Mouse (Mus musculus) kidney, postnatal 36 days (tissue): ENCODE data around the gene Amn1.
"Not testable (repeated sequence)": the region's sequence is repeated elsewhere in the genome, so short reads cannot be mapped to it uniquely, and the experiment has no call there.

ENCODE experiments used
- DNase-seq, 2 experiments: peaks; one replicate each; pipeline ENCODE4 v3.0.0; 2021 to 2022; ENCODE audit warnings: mixed read lengths in 2 of 2

Gene Amn1

DNA sequence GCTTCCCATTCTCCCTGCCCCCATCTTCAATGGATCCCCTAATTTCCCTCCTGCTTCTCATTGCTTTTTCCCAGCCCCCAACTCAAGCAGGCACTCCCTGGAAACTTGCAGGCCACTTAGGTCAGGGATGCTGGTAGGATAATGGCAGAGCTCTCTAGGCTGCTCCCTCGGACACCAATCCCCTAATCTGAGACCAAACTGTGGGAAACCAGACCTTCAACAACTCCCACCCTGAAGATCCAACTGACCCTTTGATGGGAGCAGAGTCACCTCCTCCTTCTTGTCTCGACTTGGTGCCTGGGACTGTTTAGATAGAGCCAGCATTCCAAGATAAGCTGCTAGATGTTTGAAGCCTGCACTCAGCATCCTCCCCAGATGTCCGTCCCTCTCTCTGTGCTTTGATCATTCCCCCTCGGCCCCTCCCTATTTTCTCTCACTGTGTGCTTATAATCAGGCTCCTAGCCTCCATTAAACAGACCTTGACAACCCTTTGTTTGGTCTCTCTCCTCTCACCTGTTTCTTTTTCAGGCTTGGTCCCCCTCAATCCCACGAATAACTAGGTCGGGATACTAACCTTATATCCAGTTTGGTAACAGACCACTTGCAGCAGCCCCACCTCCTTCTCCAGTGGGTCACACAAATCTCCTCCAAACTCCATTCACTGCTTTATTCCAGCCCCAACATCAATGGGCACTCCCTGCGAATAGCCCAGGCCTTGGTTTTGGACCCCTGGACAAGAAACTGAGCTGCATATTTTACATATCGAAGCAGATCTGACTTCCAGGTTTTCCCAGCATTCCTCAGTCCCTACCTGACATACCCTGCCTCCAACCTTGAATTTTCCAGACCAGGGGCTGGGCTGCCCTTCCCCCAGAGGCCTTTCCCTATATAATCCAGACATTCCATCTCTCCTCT is 34.1 kb downstream of the Amn1 start:
- DNase-seq, result no peak

DNA sequence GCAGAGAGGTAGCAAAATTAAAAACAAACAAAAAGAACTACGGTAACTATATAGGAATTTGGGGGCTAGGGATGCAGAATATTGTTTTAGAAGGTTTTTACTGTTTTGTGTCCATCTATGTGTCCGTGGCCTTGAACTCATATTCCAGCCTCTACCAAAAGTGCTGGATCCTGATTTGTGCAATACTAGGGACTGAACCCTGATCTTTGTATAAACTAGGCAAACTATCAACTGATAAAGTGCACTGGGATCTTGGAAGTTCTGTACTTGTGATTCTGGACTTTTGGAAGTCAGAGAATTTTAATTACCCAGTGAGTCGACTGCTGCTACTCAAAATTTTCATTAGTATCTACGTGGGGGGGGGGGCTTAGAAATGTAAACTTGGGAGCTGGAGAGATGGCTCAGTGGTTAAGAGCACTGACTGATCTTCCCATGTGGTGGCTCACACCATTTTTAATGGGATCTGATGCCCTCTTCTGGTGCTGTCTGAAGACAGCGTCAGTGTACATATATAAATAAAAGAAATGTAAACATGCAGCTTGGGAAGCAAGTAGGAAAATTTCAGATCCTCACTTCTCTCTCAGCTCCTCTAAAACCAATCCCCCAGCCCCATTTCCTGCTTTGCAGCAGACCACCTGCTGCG is 34.9 kb downstream of the Amn1 start:
- no peak for DNase-seq

DNA sequence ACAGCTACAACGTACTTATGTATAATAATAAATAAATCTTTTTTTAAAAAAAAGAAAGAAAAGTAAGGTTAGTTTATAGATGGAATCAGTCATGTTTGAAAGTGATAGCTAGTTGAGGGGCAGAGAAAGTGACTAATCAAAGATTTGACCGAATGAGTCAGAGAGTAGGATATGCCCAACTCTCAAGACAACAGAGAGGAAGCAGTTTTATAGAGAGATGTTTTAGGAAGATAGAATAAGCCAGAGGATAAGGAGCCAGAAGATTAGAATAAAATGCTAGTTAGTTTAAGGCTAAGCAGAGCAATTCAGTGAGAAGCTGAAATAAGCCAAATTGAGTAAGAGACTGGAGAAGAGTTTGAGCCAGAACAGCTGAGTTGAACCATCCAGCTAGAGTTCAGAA is 36.4 kb downstream of the Amn1 start:
- no peak for DNase-seq

DNA sequence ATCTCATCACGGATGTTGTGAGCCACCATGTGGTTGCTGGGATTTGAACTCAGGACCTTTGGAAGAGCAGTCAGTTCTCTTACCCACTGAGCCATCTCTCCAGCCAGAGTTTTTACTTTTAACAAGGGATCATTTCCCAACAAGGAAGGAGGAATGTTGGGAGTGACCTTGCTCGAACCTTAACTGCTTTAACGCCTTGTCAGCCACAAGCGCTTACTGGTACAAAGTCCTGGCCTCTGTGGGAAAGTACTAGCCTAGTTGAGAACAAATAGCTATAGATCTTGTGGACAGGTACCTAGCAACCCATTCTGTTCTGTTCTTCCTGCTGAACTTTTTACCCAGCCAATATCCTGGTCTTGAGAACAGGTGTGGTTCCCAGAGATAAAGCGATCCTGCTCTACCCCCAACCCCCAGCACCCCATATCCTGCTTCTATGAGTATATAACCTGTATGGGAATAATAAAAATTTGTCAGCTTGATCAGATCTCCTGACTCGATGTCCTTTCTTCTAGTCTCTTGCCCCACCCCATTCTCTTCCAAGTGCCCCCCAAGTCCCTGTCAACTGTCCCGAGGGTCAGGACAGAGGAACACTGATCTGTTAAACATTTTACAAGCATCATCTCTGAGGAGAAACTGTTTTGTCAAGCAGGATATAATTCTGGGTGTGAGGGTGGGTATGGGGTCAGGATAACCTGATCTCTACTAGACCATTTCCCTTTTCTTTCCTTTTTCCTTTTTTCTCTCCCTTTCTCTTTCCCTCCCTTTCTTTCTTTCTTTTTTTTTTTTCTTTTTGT is 39.9 kb downstream of the Amn1 start:
- DNase-seq, result peak; percentile 48 to 79

DNA sequence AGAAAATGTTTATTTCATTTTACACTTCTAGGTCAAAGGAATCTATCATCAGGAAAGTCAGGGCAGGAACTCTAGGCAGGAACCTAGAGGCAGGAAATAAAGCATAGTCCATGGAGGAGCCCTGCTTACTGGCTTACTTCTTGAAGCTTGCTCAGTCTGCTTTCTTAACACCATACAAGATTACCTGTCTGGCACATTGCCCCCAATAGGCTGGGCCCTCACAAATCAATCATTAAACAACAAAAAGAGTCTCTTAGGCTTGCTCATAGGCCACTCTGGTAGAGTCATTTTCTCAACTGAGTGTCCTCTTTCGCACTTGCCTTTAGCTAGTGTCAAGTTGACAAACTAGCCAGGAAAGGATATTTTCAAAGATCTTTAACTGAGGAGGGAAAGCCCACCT is 43.4 kb downstream of the Amn1 start:
- DNase-seq, result peak; percentile 46

DNA sequence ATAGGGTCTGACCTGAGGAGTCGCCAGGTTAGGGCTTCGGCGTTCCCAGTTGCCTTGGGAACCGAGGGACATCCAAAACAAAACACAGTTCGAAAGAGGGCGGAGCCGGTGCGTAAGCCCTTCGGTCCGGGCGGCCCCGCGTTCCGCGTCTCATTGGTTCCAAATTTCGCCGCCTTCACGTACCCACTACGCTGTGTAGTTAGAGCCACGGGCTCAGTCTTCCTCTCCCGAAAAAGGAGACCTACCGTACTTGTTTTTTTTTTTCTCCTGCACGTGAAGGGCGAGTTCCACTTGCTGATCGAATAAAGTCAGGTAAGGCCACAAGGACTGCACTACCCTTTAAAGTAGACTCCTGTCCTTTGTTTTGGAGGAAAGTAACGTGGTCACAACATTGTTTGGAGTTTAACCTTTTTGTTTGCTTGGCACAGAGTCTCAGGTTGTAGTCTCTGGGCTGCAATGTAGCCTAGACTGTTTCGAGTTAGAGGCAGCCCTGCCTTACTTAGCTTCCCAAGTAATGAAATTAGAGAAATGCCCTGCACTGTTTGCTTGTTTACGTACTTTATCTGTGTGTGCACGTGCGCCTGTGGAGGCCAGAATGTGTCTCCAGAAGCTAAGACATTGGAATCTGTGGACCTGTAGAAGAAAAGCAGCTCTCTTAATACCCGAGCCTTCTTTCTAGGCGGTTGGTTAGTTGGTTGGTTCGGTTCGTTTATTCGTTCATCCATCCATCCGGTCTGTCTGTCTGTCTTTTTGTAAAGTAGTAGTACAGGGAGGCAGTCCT is 46.9 kb downstream of the Amn1 start:
- DNase-seq, result peak; percentile 88 to 90

DNA sequence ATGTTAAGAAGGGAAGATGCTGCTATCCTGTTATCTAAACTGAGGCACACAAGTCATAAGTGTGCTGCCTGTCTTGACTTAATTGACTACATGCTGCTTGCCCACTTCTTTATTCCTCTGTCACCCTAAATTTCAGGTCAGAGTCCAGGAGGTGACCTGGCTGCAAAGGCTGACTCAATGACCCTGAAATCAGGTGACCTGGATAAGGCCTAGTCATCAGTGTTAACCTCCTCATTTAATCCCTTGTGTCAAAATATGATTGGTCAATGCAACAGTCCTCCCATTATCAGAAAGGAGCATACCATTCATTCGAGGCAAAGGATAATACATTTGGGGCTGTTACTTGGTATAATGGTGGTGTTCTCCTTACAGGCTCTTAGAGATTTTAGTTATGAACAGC is 49.0 kb downstream of the Amn1 start, which contains the start of gene Etfbkmt:
Etfbkmt (plus strand) TSS at position 379 of the 400 bp plus-strand sequence.
- no peak for DNase-seq

DNA sequence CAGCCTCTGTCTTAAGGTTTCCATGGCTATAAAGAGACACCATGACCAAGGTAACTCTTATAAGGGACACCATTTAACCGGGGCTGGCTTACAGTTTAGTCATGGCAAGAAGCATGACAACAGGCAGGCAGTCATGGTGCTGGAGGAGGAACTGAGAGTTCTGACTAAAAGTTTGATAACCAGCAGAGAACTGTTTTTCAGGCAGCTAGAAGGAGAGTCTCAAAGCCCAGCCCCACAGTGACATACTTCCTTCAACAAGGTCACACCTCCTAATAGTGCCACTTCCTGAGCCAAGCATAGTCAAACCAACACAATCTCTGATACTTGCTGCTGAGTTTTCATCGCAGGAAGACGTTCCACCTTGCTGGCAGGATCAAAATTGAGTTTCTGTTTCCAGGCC is 49.5 kb downstream of the Amn1 start:
- no peak for DNase-seq

DNA sequence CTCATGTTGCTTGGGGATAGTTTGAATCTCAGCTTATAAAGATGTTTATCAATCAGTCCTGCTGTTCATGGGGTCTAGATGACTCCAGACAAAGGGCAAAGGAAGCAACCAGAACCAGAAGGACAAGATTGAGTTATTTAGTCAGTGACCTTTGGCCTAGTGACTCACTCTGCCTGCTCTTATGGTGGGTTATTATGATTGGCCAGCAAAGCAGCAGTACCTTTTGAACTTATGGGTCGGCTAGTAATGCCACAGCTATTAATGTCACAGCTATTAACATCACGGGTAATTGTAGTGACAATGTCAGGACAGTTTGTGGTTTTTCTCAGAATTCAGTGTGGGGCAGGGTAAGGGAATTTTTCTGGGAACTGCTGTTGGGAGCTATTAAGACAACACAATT is 50.6 kb downstream of the Amn1 start:
- DNase-seq, result no peak

DNA sequence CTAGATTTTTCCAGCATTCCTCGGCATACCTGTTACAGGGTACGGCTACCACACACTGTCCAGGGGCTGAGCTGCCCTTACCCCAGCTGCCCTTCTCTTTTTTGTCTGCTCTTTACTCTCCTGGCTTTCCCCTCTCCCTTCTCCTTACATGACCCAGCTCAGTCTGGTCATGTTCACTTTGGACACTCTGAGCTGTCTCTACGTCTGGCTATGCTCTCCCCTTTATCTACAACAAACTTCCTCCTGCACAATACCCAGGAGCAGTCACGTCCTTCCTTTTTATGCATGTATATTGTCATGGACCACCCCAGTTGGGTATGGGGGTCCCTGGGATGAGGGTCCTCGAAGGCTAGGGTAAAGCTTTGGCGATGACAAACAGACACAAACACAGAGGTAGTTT is 52.9 kb downstream of the Amn1 start:
- no peak for DNase-seq

DNA sequence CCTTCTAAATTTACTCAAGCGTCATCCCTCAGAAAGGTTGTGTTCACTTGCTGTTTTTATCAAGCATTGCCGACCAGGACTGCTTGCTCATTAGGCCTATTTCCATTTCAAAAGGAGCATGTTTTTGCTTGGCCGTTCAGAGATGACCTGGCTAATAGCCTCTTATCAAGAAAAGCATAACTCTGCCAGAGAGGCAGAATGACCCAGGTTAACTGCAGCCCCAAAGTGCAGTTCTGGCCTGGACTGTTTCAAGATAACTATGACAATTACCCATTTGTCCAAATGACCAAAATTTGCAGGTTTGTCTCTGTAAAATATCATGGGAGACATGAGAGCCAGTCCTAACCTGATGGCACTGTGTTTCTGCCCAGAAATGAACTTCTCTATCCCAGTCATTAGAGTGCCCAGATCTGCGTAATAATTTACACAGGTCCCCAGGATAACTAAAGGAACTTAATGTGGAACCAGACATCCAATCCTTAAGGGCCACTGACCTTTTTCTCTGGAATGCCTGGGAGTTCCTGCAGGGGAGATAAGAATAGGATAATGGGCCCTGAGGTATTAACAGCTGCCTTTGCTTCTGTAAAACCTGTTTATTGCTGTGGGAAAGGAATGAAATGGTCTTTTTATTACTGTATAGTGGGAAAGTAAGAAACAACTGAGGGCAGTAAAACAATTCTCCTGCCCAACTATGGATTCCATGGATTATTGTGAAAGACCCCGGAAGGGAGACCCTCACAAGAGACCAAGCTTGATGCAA is 53.9 kb downstream of the Amn1 start:
- no peak for DNase-seq

DNA sequence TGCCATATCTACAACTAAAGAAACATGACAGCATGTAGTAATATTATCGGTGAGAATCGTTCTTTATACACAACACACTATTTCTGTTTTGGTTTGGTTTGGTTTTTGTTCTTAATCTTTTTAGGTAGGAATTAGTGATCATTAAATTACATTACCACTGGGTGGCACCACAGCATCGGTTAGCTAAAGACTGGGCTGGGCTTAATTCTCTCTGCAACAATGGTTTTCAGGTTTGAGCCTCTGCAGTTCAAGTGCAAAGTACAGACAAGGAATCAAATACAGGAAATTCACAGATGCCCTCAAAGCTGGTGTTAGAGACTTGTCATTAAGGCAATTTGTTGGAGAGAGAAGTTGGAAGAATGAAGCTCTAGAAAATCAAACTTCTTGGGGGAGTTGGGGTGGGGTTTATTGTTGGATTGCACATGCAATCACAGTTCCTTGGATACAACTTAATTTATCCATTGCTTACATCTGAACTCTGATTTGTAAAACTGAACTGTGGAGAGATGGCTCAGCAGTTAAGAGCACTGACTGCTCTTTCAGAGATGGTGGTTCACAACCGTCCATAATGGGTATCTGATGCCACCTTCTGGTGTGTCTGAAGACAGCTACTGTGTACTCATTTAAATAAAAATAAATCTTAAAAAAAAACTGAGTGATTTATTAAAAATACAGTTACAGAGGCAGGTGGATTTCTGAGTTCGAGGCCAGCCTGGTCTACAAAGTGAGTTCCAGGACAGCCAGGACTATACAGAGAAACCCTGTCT is 56.0 kb downstream of the Amn1 start:
- peak; percentile 68 to 69 for DNase-seq

DNA sequence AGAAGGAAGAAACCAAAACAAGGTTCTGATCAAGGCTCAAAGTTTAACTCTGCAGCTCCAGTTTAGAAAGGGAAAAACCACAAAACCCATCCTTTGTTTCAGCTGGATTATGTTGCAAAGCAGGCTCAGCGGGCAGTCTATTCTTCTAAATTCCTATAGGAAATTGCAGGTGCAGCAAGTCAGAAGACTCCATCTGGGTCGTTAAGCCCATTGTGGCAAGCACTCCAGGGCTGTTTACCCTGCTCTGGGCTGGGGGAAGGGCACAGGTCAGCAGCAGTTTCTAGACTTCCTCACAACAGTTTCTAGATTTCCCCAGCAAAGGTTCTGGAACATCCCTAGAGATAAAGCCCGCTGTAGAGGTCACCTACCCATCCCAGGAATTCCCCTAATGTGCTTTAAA is 57.4 kb downstream of the Amn1 start:
- no peak for DNase-seq

DNA sequence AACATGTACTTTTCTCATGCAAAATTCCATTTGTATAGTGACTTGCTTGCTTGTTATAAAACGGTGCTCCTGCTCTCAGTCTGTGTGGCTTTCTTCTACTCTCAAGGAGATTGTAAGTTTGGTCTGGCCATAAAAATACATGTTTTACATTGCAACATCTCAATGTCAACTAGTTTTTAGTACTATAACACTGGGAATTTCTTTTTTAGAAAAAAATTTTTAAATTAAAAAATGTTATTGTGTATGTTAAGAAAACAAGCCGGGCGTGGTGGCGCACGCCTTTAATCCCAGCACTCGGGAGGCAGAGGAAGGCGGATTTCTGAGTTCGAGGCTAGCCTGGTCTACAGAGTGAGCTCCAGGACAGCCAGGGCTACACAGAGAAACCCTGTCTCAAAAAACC is 58.6 kb downstream of the Amn1 start, which contains the start of gene Gm10203:
Gm10203 (plus strand) TSS at position 301 of the 400 bp plus-strand sequence.
- not testable (repeated sequence) for DNase-seq

DNA sequence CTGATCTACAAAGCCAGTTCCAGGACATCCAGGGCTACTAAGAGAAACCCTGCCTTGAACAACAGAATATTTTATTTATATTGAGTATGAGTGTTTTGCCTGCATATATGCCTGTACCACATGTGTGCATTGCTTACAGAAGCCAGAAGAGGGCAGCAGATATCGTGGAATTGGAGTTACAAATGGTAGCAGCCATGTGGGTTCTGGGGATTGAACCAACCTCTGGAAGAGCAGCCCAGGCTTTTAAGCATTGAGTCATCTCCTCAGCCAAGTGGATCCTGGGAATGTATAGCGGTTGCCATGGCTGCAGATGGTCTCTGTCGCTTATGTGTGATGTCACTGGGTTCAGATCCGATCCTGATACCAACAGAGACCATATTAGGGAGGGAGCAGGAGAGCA is 61.8 kb downstream of the Amn1 start:
- DNase-seq, result peak; percentile 55 to 80

DNA sequence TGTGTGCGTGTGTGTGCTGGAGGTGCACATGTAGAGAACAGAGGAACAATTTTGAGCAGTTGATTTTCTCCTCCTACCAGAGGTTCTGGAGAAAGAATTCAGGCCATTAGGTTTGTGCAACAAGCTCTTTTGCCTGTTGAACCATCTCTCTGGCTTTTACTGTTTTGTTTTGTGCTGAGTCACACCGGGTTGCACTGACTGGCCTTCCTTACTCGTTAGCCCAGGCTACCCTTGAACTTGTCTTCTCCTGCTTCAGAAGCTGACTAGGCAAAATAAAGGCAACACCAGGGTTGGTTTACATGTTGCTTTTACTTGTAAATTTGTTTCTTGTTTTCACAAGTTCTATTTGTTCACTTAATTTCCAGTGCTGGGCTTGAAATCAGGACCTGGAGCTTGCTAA is 65.5 kb downstream of the Amn1 start:
- DNase-seq, result no peak

DNA sequence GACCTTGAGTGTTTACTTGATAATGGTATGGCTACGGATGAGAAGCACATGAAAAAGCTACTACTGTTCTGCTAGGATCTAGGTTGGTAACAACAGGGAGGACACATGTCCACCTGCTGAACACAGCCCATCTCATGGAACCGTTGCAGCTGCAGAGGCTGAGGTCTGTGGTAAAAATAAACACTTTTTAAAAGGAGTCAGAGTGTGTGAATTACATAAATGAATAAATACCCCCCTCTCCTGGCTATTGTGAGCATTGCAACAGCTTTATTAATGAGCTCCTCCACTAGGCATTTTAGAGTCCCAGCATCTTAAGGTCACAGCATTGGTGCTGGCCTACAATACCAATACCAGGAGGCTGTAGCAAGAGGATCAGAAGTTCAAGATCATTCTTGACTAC is 68.7 kb downstream of the Amn1 start:
- DNase-seq, result peak; percentile 75 to 81

DNA sequence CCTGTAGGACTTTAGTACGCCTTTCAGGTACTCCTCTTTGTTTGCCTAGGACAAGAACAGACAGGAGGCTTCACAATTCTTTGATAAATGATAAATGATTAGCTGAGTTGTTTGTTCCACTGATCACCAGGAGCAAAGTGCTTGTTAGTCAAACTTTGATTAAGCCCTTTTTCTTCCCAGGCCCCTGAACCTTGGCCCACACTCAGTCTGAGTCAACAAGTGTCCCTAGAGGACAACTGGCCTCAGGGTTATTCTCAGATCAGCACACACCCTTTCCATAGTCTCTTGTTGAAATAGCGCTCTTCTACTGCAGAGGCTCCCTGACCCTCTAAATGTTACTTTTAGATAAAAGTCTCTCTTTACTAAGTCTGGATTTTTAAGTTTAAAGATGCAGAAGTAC is 69.6 kb downstream of the Amn1 start:
- DNase-seq, result peak; percentile 67 to 75

DNA sequence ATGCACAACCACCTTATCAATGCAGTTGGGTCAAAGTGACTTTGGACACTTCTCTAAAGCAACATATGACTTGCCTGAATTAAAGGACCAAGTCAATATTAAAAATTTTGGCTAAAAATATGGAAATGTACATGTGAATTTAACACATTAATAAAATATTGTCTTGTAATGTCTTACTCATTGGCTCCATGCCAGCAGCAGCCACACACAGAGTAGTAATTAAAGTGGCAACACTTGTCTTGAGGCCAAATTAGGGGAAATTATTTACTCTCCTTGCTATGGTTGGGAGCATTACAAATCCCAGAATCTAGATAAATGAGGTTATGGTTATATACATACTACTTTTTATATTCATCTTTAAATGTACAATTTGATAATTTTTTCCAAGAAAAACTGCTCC is 71.5 kb downstream of the Amn1 start:
- DNase-seq, result peak; percentile 31 to 55

DNA sequence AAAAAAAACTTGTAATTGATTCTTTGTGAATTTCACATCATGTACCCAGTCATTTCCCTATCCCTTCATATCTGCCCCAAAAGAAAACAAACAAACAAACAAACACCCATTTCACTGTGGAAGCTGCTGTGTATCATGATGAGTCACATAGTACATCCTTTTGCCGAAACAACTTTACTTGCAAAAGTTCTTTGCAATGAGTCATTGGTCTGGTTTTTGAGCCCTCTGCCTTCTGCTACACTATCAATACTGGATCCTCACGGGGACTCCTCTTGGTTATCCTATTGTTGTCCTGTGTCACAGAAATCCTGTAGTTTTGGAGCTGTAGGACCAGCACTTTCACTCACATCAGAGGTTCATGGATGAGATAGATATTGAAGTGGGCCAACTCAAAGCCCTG is 79.6 kb downstream of the Amn1 start:
- DNase-seq, result no peak

DNA sequence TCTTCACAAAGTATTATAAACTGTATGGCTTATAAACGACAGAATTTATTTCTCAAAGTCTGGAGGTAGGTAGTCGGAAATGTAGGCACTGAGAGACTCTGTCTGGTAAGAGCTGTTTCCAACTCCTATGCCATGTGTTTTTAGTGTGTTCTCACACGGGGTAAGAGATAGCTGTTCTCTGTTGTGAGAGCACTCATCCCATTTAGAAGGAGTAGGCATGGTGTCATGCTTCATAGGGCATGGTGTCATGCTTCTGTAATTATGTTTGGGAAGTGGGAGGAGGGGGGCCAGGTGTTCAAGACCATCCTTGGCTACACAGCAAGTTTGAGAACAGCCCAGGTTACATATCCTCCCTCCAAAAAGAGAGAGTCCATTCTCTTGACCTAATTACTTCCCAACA is 80.9 kb downstream of the Amn1 start:
- no peak for DNase-seq
